Mouse (Mus musculus) bone marrow macrophage, adult 2 months (primary cell): ENCODE data around the gene Tfb2m. TPM values are rescaled to one million over a fixed set of nuclear protein-coding genes. Genes with fewer than 3 reads are reported as not detected.

Experiments used
- H3K27ac ChIP-seq: 2 replicates; pipeline ENCODE4 v1.5.1; 2012; ENCODE audit warnings: low read depth, low read length; ENCODE audit not compliant: insufficient read depth
- H3K4me1 ChIP-seq: 2 replicates; pipeline ENCODE4 v1.6.1; 2012; ENCODE audit warnings: low read length; ENCODE audit not compliant: control insufficient read depth, insufficient read depth
- H3K4me3 ChIP-seq: 2 replicates; pipeline ENCODE4 v1.5.1; 2012; ENCODE audit warnings: mild to moderate bottlenecking, low read length, moderate library complexity; ENCODE audit not compliant: insufficient read depth
- CTCF ChIP-seq: IDR thresholded peaks from 2 replicates; pipeline ENCODE4 v1.5.1; 2012; ENCODE audit warnings: low read depth, mild to moderate bottlenecking, low read length, moderate library complexity
- POLR2A ChIP-seq: IDR thresholded peaks from 2 replicates; pipeline ENCODE4 v1.6.1; 2012; ENCODE audit warnings: mild to moderate bottlenecking, low read depth, low read length, borderline replicate concordance
- polyA plus RNA-seq: library from polyadenylated mRNA; stranded (reverse); fragments of >200 nt; gene quantifications from 2 replicates; pipeline ENCODE4 v1.2.4, GENCODE M21; 2012; ENCODE audit not compliant: missing spikeins, insufficient read depth, insufficient read length

Gene Tfb2m
- polyA plus RNA-seq, 1 experiment: 17.1 TPM

DNA sequence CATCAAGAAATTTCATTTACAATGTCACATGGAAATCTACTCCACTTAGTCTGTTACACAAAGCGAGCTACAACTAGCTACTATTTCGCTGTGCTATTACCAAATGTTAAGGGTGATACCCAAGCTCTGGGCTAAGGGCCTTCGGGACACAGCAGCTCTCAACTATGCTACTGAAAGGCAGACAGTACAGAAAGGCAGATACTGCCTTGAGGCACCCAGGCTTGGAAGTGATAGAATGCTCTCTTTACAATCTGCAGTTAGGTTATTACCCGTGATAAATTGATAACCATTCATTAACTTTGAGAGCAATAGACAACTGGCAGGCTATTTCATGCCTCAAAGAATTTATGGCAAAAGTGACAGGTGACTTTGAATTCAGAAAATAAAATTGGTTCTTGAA is 65.2 kb downstream of the Tfb2m start:
- H3K4me3 ChIP-seq: no peak overlapping the region
- TF ChIP-seq CTCF (no peak), POLR2A (no peak)
- H3K27ac ChIP-seq: no peak overlapping the region
- H3K4me1 ChIP-seq: peaks cover 4% of the 10 kb centered on the region

Other genes starting within 250 kb of the Tfb2m start
- gene Smyd3, start 28.2 kb downstream of the Tfb2m start, polyA plus RNA-seq: 19.9 and 20.3 TPM in 2 replicates
- gene Cnst, start 103 bp upstream of the Tfb2m start, polyA plus RNA-seq: 8.9 and 11.9 TPM in 2 replicates
- gene Sccpdh, start 121.9 kb upstream of the Tfb2m start, polyA plus RNA-seq: 5.5 and 6.8 TPM in 2 replicates
- not detected in 2 replicates for gene Kif28, start 199.0 kb upstream of the Tfb2m start, polyA plus RNA-seq